Mouse (Mus musculus) sigmoid colon, adult 10 weeks (tissue): ENCODE measurements around the gene Cdh18. TPM values are rescaled to one million over a fixed set of nuclear protein-coding genes. Genes with fewer than 3 reads are reported as not detected.

Experiments used
- polyA plus RNA-seq: library from polyadenylated mRNA; stranded (reverse); fragments of 350-450 nt; fragmentation: Illumina TruSeq; extraction: RNeasy Lipid Tissue Mini Kit (QIAGEN cat#74804); gene quantifications from one replicate; pipeline ENCODE4 v1.2.3, GENCODE M21; 2014; ENCODE audit warnings: low read depth, low replicate concordance

Cdh18 gene
- polyA plus RNA-seq = 0.25 TPM

DNA sequence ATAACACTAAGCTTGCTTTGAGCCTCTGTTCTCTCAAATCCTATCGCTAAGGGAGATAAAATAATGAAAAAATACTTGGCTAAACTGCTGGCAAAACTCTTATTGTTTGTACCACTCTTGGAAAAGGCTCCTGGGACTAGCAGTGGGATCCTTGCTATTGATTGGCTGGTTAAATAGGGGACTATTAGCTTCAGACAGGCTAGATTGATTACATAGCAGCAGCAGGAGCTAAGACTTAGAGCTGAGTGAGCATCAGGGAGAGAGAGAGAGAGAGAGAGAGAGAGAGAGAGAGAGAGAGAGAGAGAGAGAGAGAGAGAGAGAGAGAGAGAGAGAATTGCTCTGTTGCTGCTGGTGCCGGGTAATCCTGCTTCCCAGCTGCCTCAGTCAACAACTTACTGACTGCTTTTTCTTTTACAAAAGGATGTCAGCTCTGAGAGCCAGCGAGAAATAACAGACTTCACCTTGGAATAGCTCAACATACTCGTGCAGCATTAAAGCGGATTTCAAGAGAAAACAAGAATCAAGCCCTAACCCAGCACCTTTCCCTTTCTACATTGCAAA lies at the start of gene Cdh18:
TSS of gene Cdh18 (plus strand) at position 312 of the 561 bp plus-strand sequence.

